Mouse (Mus musculus) hindbrain, embryonic 11.5 days (tissue): Measurements from ENCODE around the gene Stac2. TPM values are rescaled to one million over a fixed set of nuclear protein-coding genes. Genes with fewer than 3 reads are reported as not detected.

Experiments
- ATAC-seq: fragments of 200-750 bp; cut with Nextera tagmentation; 2 replicates; pipeline ENCODE4 v1.8.0; 2017; ENCODE audit warnings: mild to moderate bottlenecking, moderate TSS enrichment, moderate library complexity; ENCODE audit not compliant: low FRiP score
- DNase-seq: peaks from one replicate; pipeline ENCODE4 v3.0.0-alpha.2; 2015; ENCODE audit warnings: low spot score
- H3K27ac ChIP-seq: fragments of 300-500 bp; sonication (generic); 2 replicates; pipeline ENCODE4 v1.5.1; 2014; ENCODE audit warnings: mild to moderate bottlenecking, low read depth, low read length
- H3K27me3 ChIP-seq: fragments of 300-500 bp; sonication (generic); 2 replicates; pipeline ENCODE4 v1.6.1; 2014; ENCODE audit warnings: mild to moderate bottlenecking, low read length, moderate library complexity, mixed read lengths; ENCODE audit not compliant: control insufficient read depth, insufficient read depth
- H3K36me3 ChIP-seq: fragments of 300-500 bp; sonication (generic); 2 replicates; pipeline ENCODE4 v1.6.1; 2014; ENCODE audit warnings: mild to moderate bottlenecking, low read length, moderate library complexity, mixed read lengths; ENCODE audit not compliant: control insufficient read depth, insufficient read depth
- H3K4me1 ChIP-seq: fragments of 300-500 bp; sonication (generic); replicated peaks from 2 replicates; pipeline ENCODE4 v1.6.1; 2014; ENCODE audit warnings: low read length, mixed read lengths; ENCODE audit not compliant: control insufficient read depth, insufficient read depth
- H3K4me2 ChIP-seq: fragments of 300-500 bp; sonication (generic); replicated peaks from 2 replicates; pipeline ENCODE4 v1.6.1; 2014; ENCODE audit warnings: mild to moderate bottlenecking, low read depth, low read length
- H3K4me3 ChIP-seq: fragments of 300-500 bp; sonication (generic); 2 replicates; pipeline ENCODE4 v1.5.1; 2014; ENCODE audit warnings: low read depth, low read length
- H3K9ac ChIP-seq: fragments of 300-500 bp; sonication (generic); 2 replicates; pipeline ENCODE4 v1.6.1; 2014; ENCODE audit warnings: low read depth, low read length
- H3K9me3 ChIP-seq: fragments of 300-500 bp; sonication (generic); 2 replicates; pipeline ENCODE4 v1.6.1; 2016; ENCODE audit warnings: low read length; ENCODE audit not compliant: control insufficient read depth
- WGBS: fragments of 180-500 bp; shearing (Covaris S2); extraction: QIAGEN DNeasy Blood & Tissue Kit; methylation state at CpG from one replicate; pipeline ENCODE4 v1.1.7; 2014; 5-methylcytosine and 5-hydroxymethylcytosine counted together
- polyA plus RNA-seq: library from polyadenylated mRNA; unstranded; fragments of >200 nt; fragmentation: Nextera tagmentation; extraction: Ambion mirVana; gene quantifications from 2 replicates; pipeline ENCODE4 v1.2.1, GENCODE M21; 2014

Gene Stac2
- polyA plus RNA-seq, 1 experiment from 2014 or later, result 1.4 TPM

DNA sequence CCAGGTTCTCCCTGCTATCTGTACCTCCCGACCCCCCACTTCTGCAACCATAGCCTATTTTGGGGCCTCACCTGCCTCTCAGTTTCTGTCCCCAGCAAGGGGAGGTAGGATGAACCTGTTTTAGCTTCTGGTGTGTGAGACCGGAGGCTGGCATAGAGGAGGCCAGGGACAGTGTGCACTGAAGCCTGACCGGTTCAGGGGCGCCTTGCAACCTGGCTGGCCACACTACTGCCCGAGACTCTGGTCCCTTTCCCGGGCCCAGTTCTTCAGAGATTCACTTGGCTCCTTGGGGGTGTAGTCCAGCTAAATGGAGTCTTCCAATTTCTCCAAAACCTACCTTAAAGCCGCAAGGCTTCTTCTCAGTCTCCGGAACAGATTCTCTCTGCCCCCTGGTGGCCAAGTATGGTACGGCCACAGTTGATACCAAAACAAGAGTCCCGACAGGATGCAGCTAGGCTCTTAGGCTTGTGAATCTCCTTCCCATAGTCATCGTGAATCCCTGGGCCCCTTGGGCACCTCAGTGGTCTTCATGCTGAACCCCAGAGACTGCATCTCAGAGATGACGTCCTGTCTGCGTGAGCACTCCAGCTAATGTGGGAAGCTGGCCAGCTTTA lies 22.0 kb upstream of the Stac2 start:
- Histone ChIP-seq H3K9me3 (no peaks in the 10 kb centered on the region), H3K9ac (no peak overlapping the region), H3K27ac (no peak overlapping the region), H3K4me1 (no peaks in the 10 kb centered on the region), H3K4me2 (no peak overlapping the region), H3K27me3 (no peaks in the 10 kb centered on the region), H3K36me3 (no peaks in the 10 kb centered on the region), H3K4me3 (no peak overlapping the region)
- DNase-seq (peak; percentile 94), ATAC-seq (no peak)
- 21% methylated on average over 13 of the region's 13 CpGs for WGBS

DNA sequence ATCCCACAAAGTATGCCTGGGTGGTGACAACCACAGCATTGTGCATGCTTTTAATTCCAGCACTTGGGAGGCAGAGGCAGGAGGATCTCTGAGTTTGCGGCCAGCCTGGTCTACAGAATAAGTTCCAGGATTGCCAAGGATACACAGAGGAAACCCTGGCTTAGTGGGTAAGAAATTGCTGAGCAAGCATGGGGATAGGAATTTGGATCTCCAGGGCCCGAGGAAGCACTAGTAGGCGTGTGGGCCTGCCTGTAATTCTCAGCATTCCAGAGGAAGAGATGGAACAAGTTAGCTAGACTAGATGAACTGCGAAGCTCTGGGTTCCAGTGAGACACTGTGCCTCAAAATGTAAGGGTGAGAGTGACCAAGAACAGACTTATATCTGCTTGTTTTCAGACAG lies 20.2 kb upstream of the Stac2 start:
- H3K9me3 ChIP-seq, result no peaks in the 10 kb centered on the region
- DNase-seq (no peak), ATAC-seq (no peak)
- WGBS, result 88% methylated on average over 4 of the region's 4 CpGs
- H3K27ac ChIP-seq, result no peak overlapping the region
- H3K4me3 ChIP-seq, result no peak overlapping the region
- H3K4me2 ChIP-seq, result no peak overlapping the region
- H3K4me1 ChIP-seq, result no peaks in the 10 kb centered on the region
- no peak overlapping the region for H3K9ac ChIP-seq
- H3K36me3 ChIP-seq, result no peaks in the 10 kb centered on the region
- H3K27me3 ChIP-seq, result no peaks in the 10 kb centered on the region

DNA sequence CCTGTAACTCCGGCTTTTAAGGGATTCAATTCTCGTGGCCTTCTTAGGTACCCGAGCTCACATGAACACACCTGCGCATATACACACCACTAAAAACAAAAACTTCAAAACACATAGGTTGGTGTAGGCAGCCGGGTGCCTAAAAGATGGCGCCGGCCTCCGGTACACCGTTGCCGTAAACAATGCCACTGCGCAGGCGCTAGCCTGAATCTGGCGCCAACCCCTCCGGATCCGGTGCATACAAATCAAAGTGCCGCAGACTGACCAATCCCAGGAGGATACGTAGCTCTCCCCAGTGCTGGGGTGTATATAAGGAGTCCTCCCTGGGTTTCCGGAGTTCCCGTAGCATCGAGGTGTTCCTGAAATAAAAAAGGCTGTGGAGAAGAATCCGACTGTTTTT lies 14.0 kb upstream of the Stac2 start:
- no peak overlapping the region for H3K27ac ChIP-seq
- no peaks in the 10 kb centered on the region for H3K9me3 ChIP-seq
- no peaks in the 10 kb centered on the region for H3K4me1 ChIP-seq
- H3K4me2 ChIP-seq, result no peak overlapping the region
- H3K9ac ChIP-seq, result no peak overlapping the region
- H3K27me3 ChIP-seq, result no peaks in the 10 kb centered on the region
- 92% methylated on average over 21 of the region's 21 CpGs for WGBS
- H3K4me3 ChIP-seq, result no peak overlapping the region
- ATAC-seq (no peak), DNase-seq (no peak)
- H3K36me3 ChIP-seq, result no peaks in the 10 kb centered on the region

DNA sequence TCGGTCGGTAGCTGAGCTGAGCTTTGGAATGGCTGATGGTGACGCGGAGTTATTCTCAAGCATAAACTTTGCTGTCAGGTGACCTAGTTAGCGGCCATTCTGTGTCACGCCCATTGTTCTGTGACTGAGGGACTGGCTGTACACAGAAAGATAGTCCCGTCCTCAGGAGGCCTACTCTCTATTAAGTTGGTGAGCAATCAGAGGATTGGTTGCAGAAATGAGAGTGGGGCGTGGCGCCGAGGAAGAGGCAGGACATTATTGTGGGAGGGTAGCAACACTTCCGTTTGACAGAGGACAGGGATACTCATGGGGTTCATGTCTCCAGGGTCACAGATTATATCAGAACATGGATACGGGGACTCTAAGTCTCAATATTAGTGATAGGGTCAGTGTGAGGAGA lies 12.9 kb upstream of the Stac2 start:
- DNase-seq (no peak), ATAC-seq (no peak)
- Histone ChIP-seq H3K36me3 (no peaks in the 10 kb centered on the region), H3K4me1 (no peaks in the 10 kb centered on the region), H3K27ac (no peak overlapping the region), H3K4me2 (no peak overlapping the region), H3K9me3 (no peaks in the 10 kb centered on the region), H3K4me3 (no peak overlapping the region), H3K9ac (no peak overlapping the region), H3K27me3 (no peaks in the 10 kb centered on the region)
- WGBS, result 94% methylated on average over 12 of the region's 12 CpGs

DNA sequence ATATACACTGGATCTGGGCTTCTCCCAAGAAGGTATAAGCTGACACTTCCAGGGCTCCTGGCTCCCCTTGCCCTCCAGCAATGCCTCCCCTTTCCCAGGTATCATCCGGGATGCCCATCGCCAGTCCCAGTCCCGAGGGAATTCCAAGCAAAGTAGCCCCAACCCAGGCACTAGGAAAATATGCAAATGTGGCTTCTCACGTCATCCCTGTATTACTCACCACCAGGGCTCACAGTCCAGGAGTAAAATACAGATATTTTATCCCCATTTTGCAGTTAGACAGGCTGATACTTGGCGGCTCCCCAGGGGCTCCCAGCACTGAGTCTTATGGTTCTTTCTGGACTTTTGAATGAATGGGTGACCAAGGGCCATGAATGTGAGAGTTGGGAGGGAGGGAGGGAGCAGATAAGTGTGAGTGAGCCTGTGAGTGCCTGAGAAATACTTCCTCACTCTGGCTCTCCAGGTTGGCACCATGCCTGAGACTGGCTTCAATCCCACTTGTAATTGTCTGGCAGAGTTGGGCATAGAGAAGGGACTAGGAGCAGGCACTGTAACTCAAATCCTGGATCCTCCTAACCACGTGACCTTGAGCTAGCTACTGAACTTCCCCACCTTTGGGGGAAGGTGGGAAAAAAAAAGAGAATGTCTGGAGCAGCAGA lies 8.8 kb upstream of the Stac2 start:
- Histone ChIP-seq H3K27ac (no peak overlapping the region), H3K36me3 (no peaks in the 10 kb centered on the region), H3K9ac (no peak overlapping the region), H3K4me1 (no peaks in the 10 kb centered on the region; the same call in 1 of the 2 replicates), H3K4me3 (no peak overlapping the region), H3K27me3 (no peaks in the 10 kb centered on the region), H3K4me2 (no peak overlapping the region), H3K9me3 (no peaks in the 10 kb centered on the region)
- ATAC-seq, result no peak
- DNase-seq, result no peak
- 63% methylated on average over 6 of the region's 6 CpGs for WGBS

DNA sequence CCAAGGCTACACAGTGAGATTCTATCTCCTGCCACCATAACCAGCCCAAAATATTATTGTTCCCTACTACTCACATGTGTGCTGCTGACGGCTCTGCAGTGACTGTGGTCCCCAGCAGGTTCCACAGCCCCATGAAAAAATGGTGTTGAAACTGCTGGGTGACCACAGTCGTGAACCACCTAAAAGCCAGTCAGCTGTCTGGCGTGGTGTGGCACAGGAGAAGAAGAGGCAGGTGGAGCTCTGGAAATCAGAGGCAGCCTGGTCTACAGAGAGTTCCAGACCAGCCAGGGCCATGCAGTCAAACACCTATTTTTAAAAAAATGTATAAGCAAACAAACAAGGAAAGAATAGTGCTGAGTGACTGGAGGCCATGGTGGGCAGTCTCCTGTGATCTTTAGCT lies 8.2 kb upstream of the Stac2 start:
- Histone ChIP-seq H3K4me2 (no peak overlapping the region), H3K27ac (no peak overlapping the region), H3K4me3 (no peak overlapping the region), H3K4me1 (no peaks in the 10 kb centered on the region; the same call in 1 of the 2 replicates), H3K9me3 (no peaks in the 10 kb centered on the region), H3K27me3 (no peaks in the 10 kb centered on the region), H3K9ac (no peak overlapping the region), H3K36me3 (no peaks in the 10 kb centered on the region)
- DNase-seq, result no peak
- WGBS, result 78% methylated on average over 3 of the region's 3 CpGs
- ATAC-seq, result no peak

DNA sequence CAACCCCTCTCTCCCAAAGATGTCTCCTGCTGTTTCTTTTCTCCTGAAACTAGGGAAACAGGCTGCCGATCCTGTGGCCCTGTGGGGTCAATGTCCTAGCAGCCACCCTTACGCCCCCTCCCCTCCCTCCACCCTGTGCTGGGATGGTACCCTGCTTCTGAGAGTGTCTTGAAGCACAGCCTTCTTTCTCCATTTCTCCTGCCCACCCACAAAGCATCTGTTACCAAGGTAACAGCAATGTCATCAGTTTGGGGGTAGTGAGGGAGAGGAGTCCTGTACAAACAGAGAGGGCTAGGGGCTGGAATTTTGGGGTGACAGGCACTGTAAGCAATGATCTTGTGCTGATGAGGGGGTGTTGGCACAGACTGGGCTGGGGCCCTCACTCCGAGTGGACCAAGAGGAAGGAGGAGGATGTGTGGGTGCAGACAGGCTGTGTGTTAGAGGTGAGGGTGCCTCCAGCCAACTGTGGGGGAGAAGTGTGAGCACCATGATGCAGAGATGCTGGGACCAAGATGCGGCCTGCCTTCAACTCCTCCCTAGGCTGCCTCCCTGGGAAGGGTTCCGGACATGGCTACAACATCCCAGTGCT lies 6.9 kb upstream of the Stac2 start:
- DNase-seq, result no peak
- Histone ChIP-seq H3K36me3 (no peaks in the 10 kb centered on the region), H3K27ac (no peak overlapping the region), H3K4me1 (no peaks in the 10 kb centered on the region; the same call in 1 of the 2 replicates), H3K9me3 (no peaks in the 10 kb centered on the region), H3K4me2 (no peak overlapping the region), H3K4me3 (no peak overlapping the region), H3K9ac (no peak overlapping the region), H3K27me3 (no peaks in the 10 kb centered on the region)
- WGBS, result 69% methylated on average over 5 of the region's 5 CpGs
- ATAC-seq, result no peak

DNA sequence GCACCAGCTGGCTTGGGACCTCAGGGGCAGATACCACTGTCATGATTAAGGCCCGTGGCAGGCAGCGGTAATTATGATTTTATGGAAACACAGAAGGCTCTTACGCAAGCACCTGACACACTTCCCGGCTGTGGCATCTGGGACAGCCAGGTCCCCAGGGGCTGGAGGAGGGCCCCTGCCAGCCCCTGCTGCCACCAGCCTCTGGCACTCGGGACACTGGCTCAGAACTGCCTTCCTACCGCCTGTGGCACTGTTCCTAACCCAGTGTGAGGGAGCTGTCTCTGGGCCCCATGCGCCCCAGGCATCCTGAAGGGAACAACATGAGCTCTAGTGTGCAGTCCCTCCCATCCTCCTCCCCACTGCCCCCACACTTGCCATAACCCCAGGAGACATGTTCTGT lies 6.4 kb upstream of the Stac2 start:
- 59% methylated on average over 7 of the region's 7 CpGs for WGBS
- Histone ChIP-seq H3K9ac (no peak overlapping the region), H3K27ac (no peak overlapping the region), H3K27me3 (peaks cover 2% of the 10 kb centered on the region; the same call in 1 of the 2 replicates), H3K9me3 (no peaks in the 10 kb centered on the region), H3K4me1 (no peaks in the 10 kb centered on the region; the same call in 1 of the 2 replicates), H3K4me2 (no peak overlapping the region), H3K4me3 (no peak overlapping the region), H3K36me3 (no peaks in the 10 kb centered on the region)
- DNase-seq, result peak; percentile 23
- no peak for ATAC-seq

DNA sequence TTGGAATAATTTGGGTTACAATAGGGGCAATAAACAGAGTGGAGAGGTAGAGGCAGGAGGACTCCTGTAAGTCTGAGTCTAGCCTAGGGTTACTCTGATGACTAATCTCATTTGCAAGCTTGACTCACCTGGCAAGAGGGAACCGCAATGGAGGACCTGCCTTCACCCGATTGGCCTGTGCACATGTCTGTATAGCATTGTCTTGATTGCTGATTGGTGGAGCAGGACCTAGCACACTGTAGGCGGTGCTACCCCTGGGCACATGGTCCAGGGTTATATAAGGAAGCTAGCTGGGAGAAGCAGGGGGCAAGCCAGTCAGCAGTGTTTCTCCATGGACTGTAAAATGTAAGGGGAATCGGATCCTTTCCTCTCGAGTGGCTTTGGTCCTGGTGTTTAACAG lies 4.7 kb upstream of the Stac2 start:
- H3K4me3 ChIP-seq, result no peak overlapping the region
- DNase-seq (no peak), ATAC-seq (no peak)
- H3K9me3 ChIP-seq, result no peaks in the 10 kb centered on the region
- H3K4me1 ChIP-seq, result no peaks in the 10 kb centered on the region; the same call in 1 of the 2 replicates
- no peak overlapping the region for H3K9ac ChIP-seq
- H3K4me2 ChIP-seq, result no peak overlapping the region
- peaks cover 3% of the 10 kb centered on the region; the same call in 1 of the 2 replicates for H3K27me3 ChIP-seq
- WGBS, result 89% methylated on average over 5 of the region's 5 CpGs
- H3K36me3 ChIP-seq, result no peaks in the 10 kb centered on the region
- no peak overlapping the region for H3K27ac ChIP-seq
